In the genomic region with DNA sequence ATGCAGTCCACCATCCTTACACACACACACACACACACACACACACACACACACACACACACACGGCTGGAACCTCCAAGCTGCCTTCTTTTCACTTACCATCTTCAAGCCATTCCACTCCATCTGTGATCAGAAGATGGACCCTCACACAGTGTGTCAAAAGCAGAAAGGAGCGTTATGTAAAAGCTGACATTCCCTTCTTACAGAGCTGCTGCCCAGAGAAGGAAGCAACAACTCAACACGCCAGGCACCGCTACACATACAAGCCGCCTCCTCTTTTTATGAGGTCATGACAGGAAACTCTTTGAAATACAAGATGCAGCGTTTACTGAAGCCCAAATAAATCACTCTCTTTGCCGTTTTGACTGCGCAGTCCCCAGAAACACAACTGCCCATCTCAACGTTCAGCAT, we compare ENCODE assay signal across 9 mouse cellular contexts.
DNase-seq lines count a peak whose midpoint lies in the region; ATAC-seq lines count a peak whose summit lies in the region.
"Had no signal": no experiment of that assay in that cellular context is flagged by ENCODE, and none has a peak within 500 bp of the region (broad histone marks: within the 10 kb centered on the region; RNA-seq: fewer than 3 reads in every experiment).

No protein-coding gene starts in this region.

- peaks cover 21% of the 10 kb centered on the region; the same call in 1 of the 2 replicates for H3K4me1 ChIP-seq in forebrain, embryonic 14.5 days (ENCODE audit: control insufficient read depth, insufficient read depth, low read length)
- H3K4me1 ChIP-seq in midbrain, embryonic 16.5 days (ENCODE audit: control insufficient read depth, insufficient read depth, low read length): peaks cover 18% of the 10 kb centered on the region
- H3K4me1 ChIP-seq: liver, embryonic 13.5 days had no signal

- ATAC-seq in forebrain, embryonic 14.5 days: peak; percentile 37
- ATAC-seq in midbrain, embryonic 16.5 days: peak; percentile 63

- peak overlapping the region; percentile 91 for H3K9ac ChIP-seq in forebrain, embryonic 14.5 days (ENCODE audit: low read length)
- peak overlapping the region; percentile 73 for H3K9ac ChIP-seq in midbrain, embryonic 16.5 days (ENCODE audit: low read depth, low read length)
- H3K9ac ChIP-seq: liver, embryonic 13.5 days had no signal

- no peaks in the 10 kb centered on the region for H3K9me3 ChIP-seq in forebrain, embryonic 14.5 days (replicated peaks; ENCODE audit: control insufficient read depth, low read length)
- H3K9me3 ChIP-seq in midbrain, embryonic 16.5 days (replicated peaks; ENCODE audit: control insufficient read depth, low read length, poor library complexity, severe bottlenecking): no peaks in the 10 kb centered on the region
- H3K9me3 ChIP-seq: liver, embryonic 13.5 days had no signal

- 10% methylated on average over 9 of the region's 9 CpGs for WGBS in forebrain, embryonic 14.5 days
- 6% methylated on average over 9 of the region's 9 CpGs for WGBS in midbrain, embryonic 16.5 days

- peak overlapping the region; percentile 95 for H3K27ac ChIP-seq in forebrain, embryonic 14.5 days (ENCODE audit: low read depth, low read length)
- H3K27ac ChIP-seq in midbrain, embryonic 16.5 days (ENCODE audit: low read length): peak overlapping the region; percentile 92
- H3K27ac ChIP-seq: liver, embryonic 13.5 days had no signal

- no peaks in the 10 kb centered on the region for H3K36me3 ChIP-seq in forebrain, embryonic 14.5 days (ENCODE audit: control insufficient read depth, insufficient read depth, low read length)
- H3K36me3 ChIP-seq in midbrain, embryonic 16.5 days (ENCODE audit: control insufficient read depth, insufficient read depth, low read length): no peaks in the 10 kb centered on the region
- H3K36me3 ChIP-seq: liver, embryonic 13.5 days had no signal

- peak overlapping the region; percentile 55 for H3K4me3 ChIP-seq in forebrain, embryonic 14.5 days (ENCODE audit: low read depth, low read length)
- H3K4me3 ChIP-seq in midbrain, embryonic 16.5 days (ENCODE audit: low read depth, low read length): peak overlapping the region; percentile 47
- H3K4me3 ChIP-seq: liver, embryonic 13.5 days had no signal

- peak overlapping the region; percentile 74 for H3K4me2 ChIP-seq in forebrain, embryonic 14.5 days (ENCODE audit: low read length)
- H3K4me2 ChIP-seq in midbrain, embryonic 16.5 days (ENCODE audit: low read length): peak overlapping the region; percentile 47
- H3K4me2 ChIP-seq: liver, embryonic 13.5 days had no signal

- H3K27me3 ChIP-seq in forebrain, embryonic 14.5 days (replicated peaks; ENCODE audit: control insufficient read depth, insufficient read depth, low read length): no peaks in the 10 kb centered on the region
- H3K27me3 ChIP-seq in midbrain, embryonic 16.5 days (ENCODE audit: control insufficient read depth, insufficient read depth, low read depth, low read length): no peaks in the 10 kb centered on the region
- H3K27me3 ChIP-seq: liver, embryonic 13.5 days had no signal

- DNase-seq in MN1 (ENCODE audit: low spot score) (peak; percentile 46), adipocyte (ENCODE audit: low spot score) (no peak)
- DNase-seq in cerebellum, adult 11 months: peak; percentile 54
- peak; percentile 74 for DNase-seq in forebrain, embryonic 14.5 days (ENCODE audit: low spot score)
- peak; percentile 46 for DNase-seq in layer of hippocampus, adult 9-11 months
- DNase-seq in urinary bladder, postnatal 14 days (ENCODE audit: low spot score): no peak
- no peak for DNase-seq in adrenal gland, adult 18-20 months (ENCODE audit: low spot score in 2 of 2)
- DNase-seq: liver, embryonic 13.5 days had no signal

Comparison
In these comparisons a context has a peak if more than half of its experiments do, and no peak if none do; other contexts are left out.
1. DNase-seq: peak in MN1 (single experiment), cerebellum, adult 11 months (single experiment), forebrain, embryonic 14.5 days (single experiment) and layer of hippocampus, adult 9-11 months (single experiment); none in urinary bladder, postnatal 14 days (single experiment), adipocyte (single experiment) and adrenal gland, adult 18-20 months (0 of 2).